Mouse (Mus musculus): ENCODE measurements at regions not wholly inside any gene's neighbourhood (a gene's known extent, or its start where the extent isn't known, plus 50 kb on each side); places are given as distances from the start of the nearest gene placed in this dataset.

- H3K9me3 ChIP-seq (ENCODE audit: control insufficient read depth, low read length) = no peaks in the 10 kb centered on the region
- no peak overlapping the region for H3K9ac ChIP-seq (replicated peaks; ENCODE audit: low read depth, low read length)
- no peak overlapping the region for H3K4me2 ChIP-seq (ENCODE audit: low read depth, low read length)
- H3K27ac ChIP-seq (ENCODE audit: low read depth, low read length) = no peak overlapping the region
- ATAC-seq (ENCODE audit: low read depth) = no peak
- H3K4me3 ChIP-seq (ENCODE audit: low read depth, low read length) = no peak overlapping the region
- H3K4me1 ChIP-seq (ENCODE audit: control insufficient read depth, insufficient read depth, low read length) = no peaks in the 10 kb centered on the region
- WGBS = 45% methylated on average over 9 of the region's 9 CpGs
- no peaks in the 10 kb centered on the region for H3K27me3 ChIP-seq (ENCODE audit: control insufficient read depth, insufficient read depth, low read length)
- no peaks in the 10 kb centered on the region for H3K36me3 ChIP-seq (ENCODE audit: control insufficient read depth, insufficient read depth, low read length)
These were observed 205.0 kb upstream of the Gadl1 start for GRCm38 (mm10) chr9:115704249-115704648.

- no peak overlapping the region for H3K27ac ChIP-seq (ENCODE audit: low read depth, low read length)
- no peaks in the 10 kb centered on the region for H3K4me1 ChIP-seq (ENCODE audit: control insufficient read depth, insufficient read depth, low read length)
- no peak overlapping the region for H3K4me2 ChIP-seq (ENCODE audit: low read depth, low read length)
- no peaks in the 10 kb centered on the region for H3K36me3 ChIP-seq (ENCODE audit: control insufficient read depth, insufficient read depth, low read length)
- H3K4me3 ChIP-seq (ENCODE audit: low read depth, low read length) = no peak overlapping the region
- no peak for ATAC-seq (ENCODE audit: low read depth)
- H3K27me3 ChIP-seq (ENCODE audit: control insufficient read depth, insufficient read depth, low read length) = no peaks in the 10 kb centered on the region
- 89% methylated on average over 6 of the region's 6 CpGs for whole genome bisulfite sequencing
- H3K9me3 ChIP-seq (ENCODE audit: control insufficient read depth, low read length) = no peaks in the 10 kb centered on the region
- H3K9ac ChIP-seq (replicated peaks; ENCODE audit: low read depth, low read length) = no peak overlapping the region
These were observed 203.5 kb upstream of the Gadl1 start for GRCm38 (mm10) chr9:115705761-115706160.

GRCm38 (mm10) chr9:115708199-115708934 lies 200.9 kb upstream of the Gadl1 start:
- Histone ChIP-seq H3K4me3 (ENCODE audit: low read depth, low read length) (no peak overlapping the region), H3K36me3 (ENCODE audit: control insufficient read depth, insufficient read depth, low read length) (no peaks in the 10 kb centered on the region), H3K9me3 (ENCODE audit: control insufficient read depth, low read length) (no peaks in the 10 kb centered on the region), H3K4me1 (ENCODE audit: control insufficient read depth, insufficient read depth, low read length) (no peaks in the 10 kb centered on the region), H3K9ac (replicated peaks; ENCODE audit: low read depth, low read length) (no peak overlapping the region), H3K4me2 (ENCODE audit: low read depth, low read length) (no peak overlapping the region), H3K27ac (ENCODE audit: low read depth, low read length) (peak overlapping the region; percentile 16; the same call in 1 of the 2 replicates), H3K27me3 (ENCODE audit: control insufficient read depth, insufficient read depth, low read length) (no peaks in the 10 kb centered on the region)
- peak; percentile 93 for ATAC-seq (ENCODE audit: low read depth)
- WGBS = 21% methylated on average over 8 of the region's 8 CpGs

DNA sequence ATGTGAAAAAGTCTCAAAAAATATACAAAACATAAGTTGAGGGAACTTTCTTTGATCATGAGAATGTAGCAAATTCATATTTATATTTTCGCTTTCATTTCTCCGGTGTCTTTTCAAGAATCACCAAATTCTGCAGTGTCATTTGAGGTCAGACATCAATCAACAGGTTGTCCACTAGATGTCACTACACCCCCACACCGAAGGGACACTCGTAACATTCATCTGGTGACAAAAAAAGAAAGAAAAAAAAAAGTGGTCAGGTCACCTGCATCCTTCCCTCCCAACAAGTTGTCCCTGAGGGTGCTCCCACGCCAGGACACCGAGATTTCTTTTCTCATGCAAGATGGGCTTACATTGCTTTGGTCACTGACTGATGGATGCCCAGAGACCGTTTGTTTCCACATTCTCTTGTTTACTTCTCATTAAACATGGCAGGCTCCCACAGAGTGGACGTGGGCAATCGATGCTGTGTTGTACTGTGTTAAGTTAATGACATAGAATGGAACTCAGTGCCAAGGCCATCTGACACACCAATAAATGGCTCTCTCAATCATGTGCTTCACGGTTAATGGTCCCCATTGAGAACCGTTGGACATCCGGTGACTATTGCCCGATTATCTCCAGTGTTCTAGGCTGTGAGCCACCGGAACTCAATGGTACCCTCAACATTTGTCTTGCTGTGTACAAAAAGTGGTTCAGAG lies 199.1 kb upstream of the Gadl1 start:
- Histone ChIP-seq H3K9me3 (ENCODE audit: control insufficient read depth, low read length) (no peaks in the 10 kb centered on the region), H3K36me3 (ENCODE audit: control insufficient read depth, insufficient read depth, low read length) (no peaks in the 10 kb centered on the region), H3K4me3 (ENCODE audit: low read depth, low read length) (no peak overlapping the region), H3K9ac (replicated peaks; ENCODE audit: low read depth, low read length) (no peak overlapping the region), H3K27me3 (ENCODE audit: control insufficient read depth, insufficient read depth, low read length) (no peaks in the 10 kb centered on the region), H3K27ac (ENCODE audit: low read depth, low read length) (no peak overlapping the region), H3K4me2 (ENCODE audit: low read depth, low read length) (no peak overlapping the region), H3K4me1 (ENCODE audit: control insufficient read depth, insufficient read depth, low read length) (no peaks in the 10 kb centered on the region)
- no peak for ATAC-seq (ENCODE audit: low read depth)
- 62% methylated on average over 14 of the region's 14 CpGs for WGBS

DNA sequence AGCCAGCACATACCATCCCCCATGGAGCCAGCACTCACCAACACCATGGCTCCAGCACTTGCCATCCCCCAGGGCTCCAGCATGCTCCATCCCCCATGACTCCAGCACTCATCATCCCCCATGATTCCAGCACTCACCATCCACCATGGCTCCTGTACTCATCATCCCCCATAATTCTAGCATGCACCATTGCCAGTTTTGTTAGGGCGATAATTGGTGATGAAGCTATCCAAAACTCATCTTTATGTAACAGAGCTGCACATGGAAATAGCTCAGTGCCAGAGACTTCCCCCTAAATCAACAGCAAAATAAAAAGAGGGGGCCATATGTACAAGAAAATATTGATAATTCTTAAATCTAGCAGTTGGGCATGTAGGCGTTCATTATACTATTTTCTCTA lies 188.9 kb upstream of the Gadl1 start:
- no peaks in the 10 kb centered on the region for H3K36me3 ChIP-seq (ENCODE audit: control insufficient read depth, insufficient read depth, low read length)
- H3K4me2 ChIP-seq (ENCODE audit: low read depth, low read length) = no peak overlapping the region
- 97% methylated on average over 2 of the region's 2 CpGs for WGBS
- no peaks in the 10 kb centered on the region for H3K4me1 ChIP-seq (ENCODE audit: control insufficient read depth, insufficient read depth, low read length)
- H3K27me3 ChIP-seq (ENCODE audit: control insufficient read depth, insufficient read depth, low read length) = no peaks in the 10 kb centered on the region
- no peak overlapping the region for H3K4me3 ChIP-seq (ENCODE audit: low read depth, low read length)
- no peak overlapping the region for H3K9ac ChIP-seq (replicated peaks; ENCODE audit: low read depth, low read length)
- no peak overlapping the region for H3K27ac ChIP-seq (ENCODE audit: low read depth, low read length)
- H3K9me3 ChIP-seq (ENCODE audit: control insufficient read depth, low read length) = no peaks in the 10 kb centered on the region
- ATAC-seq (ENCODE audit: low read depth) = no peak

DNA sequence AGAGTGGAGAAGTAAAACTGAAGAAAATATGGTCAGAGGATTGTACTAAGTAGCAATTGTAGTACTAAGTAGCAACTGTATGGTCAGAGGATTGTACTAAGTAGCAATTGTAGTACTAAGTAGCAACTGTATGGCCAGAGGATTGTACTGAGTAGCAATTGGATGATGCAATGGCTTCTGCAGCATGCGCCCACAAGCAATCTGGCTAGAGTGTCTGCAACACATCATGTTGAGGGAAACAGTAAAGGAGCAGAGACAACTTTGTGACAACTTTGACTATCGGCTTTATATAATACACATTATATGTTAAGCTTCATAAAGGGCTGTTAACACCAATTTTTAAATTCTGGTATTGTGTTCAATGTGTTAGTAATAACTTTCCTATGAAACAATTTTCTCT lies 188.4 kb upstream of the Gadl1 start:
- H3K27ac ChIP-seq (ENCODE audit: low read depth, low read length) = no peak overlapping the region
- H3K9me3 ChIP-seq (ENCODE audit: control insufficient read depth, low read length) = no peaks in the 10 kb centered on the region
- H3K4me2 ChIP-seq (ENCODE audit: low read depth, low read length) = no peak overlapping the region
- no peak overlapping the region for H3K9ac ChIP-seq (replicated peaks; ENCODE audit: low read depth, low read length)
- H3K36me3 ChIP-seq (ENCODE audit: control insufficient read depth, insufficient read depth, low read length) = no peaks in the 10 kb centered on the region
- no peaks in the 10 kb centered on the region for H3K4me1 ChIP-seq (ENCODE audit: control insufficient read depth, insufficient read depth, low read length)
- ATAC-seq (ENCODE audit: low read depth) = no peak
- H3K4me3 ChIP-seq (ENCODE audit: low read depth, low read length) = no peak overlapping the region
- no peaks in the 10 kb centered on the region for H3K27me3 ChIP-seq (ENCODE audit: control insufficient read depth, insufficient read depth, low read length)
- WGBS = 97% methylated on average over 2 of the region's 2 CpGs

DNA sequence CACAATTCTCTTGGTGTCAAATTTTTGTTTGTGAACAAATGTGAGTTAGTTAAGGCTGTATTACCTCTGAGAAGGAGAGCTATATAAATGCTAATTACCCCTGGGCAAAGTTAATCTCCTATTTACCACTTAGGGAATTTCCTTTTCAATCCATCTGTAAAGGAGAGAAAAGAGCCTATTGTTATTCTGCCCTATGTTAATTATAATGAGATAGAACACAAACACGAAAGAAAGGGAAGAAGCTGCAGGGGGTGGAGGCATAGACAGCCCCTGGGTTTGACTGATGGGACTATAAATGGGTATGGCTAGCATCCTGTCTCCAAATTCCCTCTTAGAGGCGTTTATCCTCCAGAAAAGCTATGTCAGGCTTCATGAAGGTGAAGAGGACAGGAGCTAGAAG lies 185.2 kb upstream of the Gadl1 start:
- Histone ChIP-seq H3K36me3 (ENCODE audit: control insufficient read depth, insufficient read depth, low read length) (no peaks in the 10 kb centered on the region), H3K4me1 (ENCODE audit: control insufficient read depth, insufficient read depth, low read length) (no peaks in the 10 kb centered on the region), H3K4me3 (ENCODE audit: low read depth, low read length) (no peak overlapping the region), H3K27me3 (ENCODE audit: control insufficient read depth, insufficient read depth, low read length) (no peaks in the 10 kb centered on the region), H3K9ac (replicated peaks; ENCODE audit: low read depth, low read length) (no peak overlapping the region), H3K27ac (ENCODE audit: low read depth, low read length) (no peak overlapping the region), H3K4me2 (ENCODE audit: low read depth, low read length) (no peak overlapping the region), H3K9me3 (ENCODE audit: control insufficient read depth, low read length) (no peaks in the 10 kb centered on the region)
- ATAC-seq (ENCODE audit: low read depth) = no peak
- 2% methylated on average over 2 of the region's 2 CpGs for WGBS

DNA sequence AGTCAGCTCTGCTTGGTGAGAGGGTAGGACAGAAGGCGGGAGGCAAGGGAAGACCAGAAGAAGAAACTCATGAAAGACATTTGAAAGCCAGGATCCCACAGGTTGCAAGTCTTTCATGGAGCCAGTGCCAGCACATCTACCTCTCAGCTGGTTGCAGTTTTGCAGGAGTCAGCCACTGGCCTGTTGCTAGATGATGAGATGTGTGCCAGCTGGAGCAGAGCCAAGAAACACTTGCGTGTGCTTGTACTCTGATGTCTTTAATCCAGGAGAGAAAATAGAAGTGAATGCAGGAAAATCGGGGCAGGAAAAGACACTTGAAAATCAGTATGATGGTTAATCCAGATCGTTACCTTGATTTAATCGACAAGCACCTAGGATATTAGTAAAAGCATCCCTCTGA lies 181.9 kb upstream of the Gadl1 start:
- H3K4me2 ChIP-seq (ENCODE audit: low read depth, low read length) = no peak overlapping the region
- H3K4me1 ChIP-seq (ENCODE audit: control insufficient read depth, insufficient read depth, low read length) = no peaks in the 10 kb centered on the region
- no peak overlapping the region for H3K27ac ChIP-seq (ENCODE audit: low read depth, low read length)
- no peaks in the 10 kb centered on the region for H3K36me3 ChIP-seq (ENCODE audit: control insufficient read depth, insufficient read depth, low read length)
- H3K4me3 ChIP-seq (ENCODE audit: low read depth, low read length) = no peak overlapping the region
- no peaks in the 10 kb centered on the region for H3K9me3 ChIP-seq (ENCODE audit: control insufficient read depth, low read length)
- no peak overlapping the region for H3K9ac ChIP-seq (replicated peaks; ENCODE audit: low read depth, low read length)
- 68% methylated on average over 5 of the region's 5 CpGs for WGBS
- no peak for ATAC-seq (ENCODE audit: low read depth)
- no peaks in the 10 kb centered on the region for H3K27me3 ChIP-seq (ENCODE audit: control insufficient read depth, insufficient read depth, low read length)

DNA sequence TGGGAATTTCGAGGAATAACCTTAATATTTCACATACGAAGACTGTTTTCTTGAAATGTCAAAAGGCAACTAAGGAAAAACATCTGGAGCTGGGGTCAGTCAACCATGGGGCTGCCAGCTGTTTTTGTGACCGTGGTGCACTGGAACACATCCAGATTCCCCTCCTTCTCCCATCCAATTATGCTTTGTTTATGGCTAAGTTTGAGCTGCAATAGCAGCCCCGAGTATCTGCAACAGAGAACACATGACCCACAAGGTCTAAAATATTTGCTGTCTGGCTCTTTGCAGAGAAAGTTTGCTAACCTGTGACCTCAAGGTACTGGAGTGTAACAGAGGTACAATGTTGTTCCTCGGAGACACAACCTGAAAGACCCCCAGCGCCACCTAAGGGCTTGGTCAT lies 177.7 kb upstream of the Gadl1 start:
- H3K4me1 ChIP-seq (ENCODE audit: control insufficient read depth, insufficient read depth, low read length) = no peaks in the 10 kb centered on the region
- 55% methylated on average over 6 of the region's 6 CpGs for WGBS
- no peak overlapping the region for H3K4me3 ChIP-seq (ENCODE audit: low read depth, low read length)
- H3K27me3 ChIP-seq (ENCODE audit: control insufficient read depth, insufficient read depth, low read length) = no peaks in the 10 kb centered on the region
- no peak for ATAC-seq (ENCODE audit: low read depth)
- H3K4me2 ChIP-seq (ENCODE audit: low read depth, low read length) = no peak overlapping the region
- H3K36me3 ChIP-seq (ENCODE audit: control insufficient read depth, insufficient read depth, low read length) = no peaks in the 10 kb centered on the region
- no peak overlapping the region for H3K27ac ChIP-seq (ENCODE audit: low read depth, low read length)
- no peak overlapping the region for H3K9ac ChIP-seq (replicated peaks; ENCODE audit: low read depth, low read length)
- no peaks in the 10 kb centered on the region for H3K9me3 ChIP-seq (ENCODE audit: control insufficient read depth, low read length)

Measured in neural tube, embryonic 14.5 days (tissue).